Mouse (Mus musculus): ENCODE measurements around the gene Acsm3. TPM values are rescaled to one million over a fixed set of nuclear protein-coding genes. Genes with fewer than 3 reads are reported as not detected.

Acsm3 gene
- total RNA-seq, 2 experiments from 2014 or later = 0.25 to 0.54 TPM

DNA sequence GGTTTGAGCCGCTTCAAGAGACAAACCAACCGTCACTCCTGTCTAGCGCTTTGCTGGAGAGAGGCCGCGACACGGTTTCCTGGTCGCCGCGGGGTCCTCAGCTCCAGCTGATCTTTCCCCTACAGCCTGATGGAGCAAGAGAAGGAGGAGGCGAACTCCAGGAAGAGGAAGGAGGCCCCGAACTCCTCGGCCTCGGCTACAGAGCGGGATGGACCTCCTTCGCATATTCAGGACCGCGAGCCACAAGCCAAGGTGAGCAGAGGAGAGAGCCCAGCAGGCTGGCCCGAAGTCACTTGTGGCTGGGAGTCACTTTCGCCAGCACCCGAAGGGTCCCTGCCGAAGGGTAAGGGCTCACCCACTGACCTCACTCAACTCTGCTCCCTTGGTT, 33.5 kb downstream of the Acsm3 start:
- no peak for DNase-seq
- intact Hi-C loops (cut with DNase I) = no loop called here

DNA sequence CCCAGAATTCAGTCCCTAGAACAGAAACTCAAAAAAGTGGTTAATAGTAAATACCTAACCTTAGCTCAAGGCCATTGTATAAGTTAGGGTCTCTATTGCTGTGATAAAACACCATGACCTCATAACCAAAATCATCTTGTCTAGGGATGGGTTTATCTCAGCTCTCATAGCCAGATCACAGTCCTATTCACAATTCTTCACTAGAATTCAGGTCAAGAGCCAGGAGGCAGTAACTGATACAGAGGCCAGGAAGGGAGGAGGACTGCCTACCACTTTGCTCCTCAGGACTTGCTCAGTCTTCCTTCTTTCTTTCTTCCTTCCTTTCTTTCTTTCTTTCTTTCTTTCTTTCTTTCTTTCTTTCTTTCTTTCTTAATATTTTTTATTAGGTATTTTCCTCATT, 34.6 kb downstream of the Acsm3 start:
- no peak for DNase-seq
- intact Hi-C loops (cut with DNase I) = no loop called here

- intact Hi-C loops (cut with DNase I) = no loop called here
- DNase-seq = no peak
Measured at GRCm38 (mm10) chr7:119800488-119800887, 39.8 kb downstream of the Acsm3 start.

DNA sequence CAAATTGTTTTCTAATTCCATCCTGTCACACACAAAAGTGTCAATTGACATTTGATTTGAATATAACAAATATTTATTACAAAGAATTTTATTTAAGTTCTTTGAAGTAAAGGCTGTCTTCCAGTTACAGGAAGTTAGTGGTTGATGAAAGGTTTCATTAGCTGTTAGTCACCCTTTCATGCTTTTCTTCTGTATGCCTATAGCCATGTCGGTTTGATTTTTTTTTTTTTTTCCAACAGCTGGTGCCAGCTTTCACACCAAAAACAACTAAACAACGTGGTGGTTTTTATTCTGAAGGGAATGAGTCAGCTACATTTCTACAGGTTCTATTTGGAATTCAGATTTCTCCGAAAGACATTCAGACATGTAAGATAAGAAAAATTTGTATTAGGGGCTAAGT, 40.3 kb downstream of the Acsm3 start:
- DNase-seq = no peak
- intact Hi-C loops (cut with DNase I) = no loop called here

GRCm38 (mm10) chr7:119807396-119807795, 46.7 kb downstream of the Acsm3 start:
- intact Hi-C loops (cut with DNase I) = no loop called here
- DNase-seq = no peak

DNA sequence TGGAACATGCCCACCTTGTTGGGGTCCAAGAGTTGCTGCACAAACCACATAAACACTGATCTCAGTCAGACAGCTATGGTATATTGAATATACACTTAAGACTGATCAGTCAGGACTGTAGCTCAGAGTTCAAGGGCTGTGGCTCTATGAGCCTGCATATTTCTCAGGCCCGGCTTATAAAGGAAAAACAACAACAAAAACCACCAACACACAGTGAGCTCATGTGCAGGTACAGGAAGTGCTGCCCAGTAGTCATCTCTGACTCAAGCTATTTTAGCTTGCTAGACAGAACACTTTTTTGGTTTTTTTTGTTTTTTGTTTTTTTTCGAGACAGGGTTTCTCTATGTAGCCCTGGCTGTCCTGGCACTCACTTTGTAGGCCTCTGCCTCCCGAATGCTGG, 48.0 kb downstream of the Acsm3 start:
- no peak for DNase-seq
- intact Hi-C loops (cut with DNase I) = no loop called here

GRCm38 (mm10) chr7:119835371-119835770, 74.6 kb downstream of the Acsm3 start:
- intact Hi-C loops (cut with DNase I) = no loop called here
- DNase-seq = no peak

DNA sequence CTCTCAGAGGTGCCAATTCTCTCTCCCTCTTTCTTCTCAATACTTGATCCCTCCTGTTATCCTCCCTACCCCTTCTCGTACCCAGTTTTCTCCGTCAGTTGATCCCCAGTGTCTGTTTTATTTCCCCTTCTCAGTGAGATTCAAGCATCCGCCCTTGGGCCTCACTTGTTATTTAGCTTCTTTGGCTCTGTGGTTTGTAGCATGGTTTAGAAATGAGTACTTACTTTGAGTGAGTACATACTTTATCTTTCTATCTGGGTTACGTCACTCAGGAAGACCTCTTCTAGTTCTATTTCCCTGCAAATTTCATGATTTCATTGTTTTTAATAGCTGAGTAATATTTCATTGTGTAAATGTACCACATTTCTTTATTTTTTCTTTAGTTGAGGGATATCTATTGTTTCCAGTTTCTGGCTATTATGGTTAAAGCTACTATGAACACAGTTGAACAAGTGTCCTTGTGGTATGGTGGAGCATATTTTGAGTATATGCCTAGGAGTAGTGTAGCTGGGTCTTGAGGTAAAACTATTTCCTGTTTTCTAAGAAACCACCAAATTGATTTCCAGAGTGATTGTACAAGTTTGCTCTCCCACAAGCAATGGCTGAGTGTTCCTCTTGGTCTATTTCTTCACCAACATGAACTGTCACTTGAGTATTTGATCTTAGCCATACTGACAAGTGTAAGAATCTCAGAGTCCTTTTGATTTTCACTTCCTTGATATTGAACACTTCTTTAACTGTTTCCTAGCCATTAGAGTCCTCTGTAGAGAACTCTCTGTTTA, 75.5 kb downstream of the Acsm3 start:
- intact Hi-C loops (cut with DNase I) = no loop called here
- no peak for DNase-seq

Other genes starting within 250 kb of the Acsm3 start
- under 1 TPM; 0.15 to 0.20 TPM for gene Acsm5, start 241.5 kb upstream of the Acsm3 start, total RNA-seq (2021)
- not detected for gene Pdilt, start 237.4 kb upstream of the Acsm3 start, total RNA-seq (2021)
- not detected for gene Acsm2, start 206.6 kb upstream of the Acsm3 start, total RNA-seq (2021)
- not detected for gene Acsm1, start 153.9 kb upstream of the Acsm3 start, total RNA-seq (2021)
- not detected for gene Acsm4, start 70.9 kb upstream of the Acsm3 start, total RNA-seq (2021)
- 10 to 100 TPM; 11.4 to 15.9 TPM for gene Thumpd1, start 40.1 kb upstream of the Acsm3 start, total RNA-seq (2021)
- gene Rexo5, start 33.1 kb downstream of the Acsm3 start, total RNA-seq (2021) = 1 to 10 TPM in 1 of 2 experiments, under 1 TPM in 1; 0.54 to 1.6 TPM
- gene Eri2, start 33.1 kb downstream of the Acsm3 start, total RNA-seq (2021) = 1 to 10 TPM in 1 of 2 experiments, under 1 TPM in 1; 0.54 to 1.5 TPM
- gene Lyrm1, start 134.9 kb downstream of the Acsm3 start, total RNA-seq (2021) = 10 to 100 TPM in 1 of 2 experiments, 1 to 10 TPM in 1; 8.6 to 12.2 TPM
- gene Dcun1d3, start 135.4 kb downstream of the Acsm3 start, total RNA-seq (2021) = 10 to 100 TPM; 12.3 to 16.2 TPM